Mouse (Mus musculus) leukemia stem cell, adult 10-12 weeks (primary cell): Measurements from ENCODE around the gene Eif2ak4. TPM values are rescaled to one million over a fixed set of nuclear protein-coding genes. Genes with fewer than 3 reads are reported as not detected.

Source experiments
- polyA plus RNA-seq: library from polyadenylated mRNA; stranded (reverse); fragments of >175 nt; gene quantifications from 2 replicates; pipeline ENCODE4 v1.2.3, GENCODE M21; 2012; ENCODE audit warnings: low replicate concordance

Eif2ak4 gene
- polyA plus RNA-seq = 4.8 and 5.3 TPM in 2 replicates

DNA sequence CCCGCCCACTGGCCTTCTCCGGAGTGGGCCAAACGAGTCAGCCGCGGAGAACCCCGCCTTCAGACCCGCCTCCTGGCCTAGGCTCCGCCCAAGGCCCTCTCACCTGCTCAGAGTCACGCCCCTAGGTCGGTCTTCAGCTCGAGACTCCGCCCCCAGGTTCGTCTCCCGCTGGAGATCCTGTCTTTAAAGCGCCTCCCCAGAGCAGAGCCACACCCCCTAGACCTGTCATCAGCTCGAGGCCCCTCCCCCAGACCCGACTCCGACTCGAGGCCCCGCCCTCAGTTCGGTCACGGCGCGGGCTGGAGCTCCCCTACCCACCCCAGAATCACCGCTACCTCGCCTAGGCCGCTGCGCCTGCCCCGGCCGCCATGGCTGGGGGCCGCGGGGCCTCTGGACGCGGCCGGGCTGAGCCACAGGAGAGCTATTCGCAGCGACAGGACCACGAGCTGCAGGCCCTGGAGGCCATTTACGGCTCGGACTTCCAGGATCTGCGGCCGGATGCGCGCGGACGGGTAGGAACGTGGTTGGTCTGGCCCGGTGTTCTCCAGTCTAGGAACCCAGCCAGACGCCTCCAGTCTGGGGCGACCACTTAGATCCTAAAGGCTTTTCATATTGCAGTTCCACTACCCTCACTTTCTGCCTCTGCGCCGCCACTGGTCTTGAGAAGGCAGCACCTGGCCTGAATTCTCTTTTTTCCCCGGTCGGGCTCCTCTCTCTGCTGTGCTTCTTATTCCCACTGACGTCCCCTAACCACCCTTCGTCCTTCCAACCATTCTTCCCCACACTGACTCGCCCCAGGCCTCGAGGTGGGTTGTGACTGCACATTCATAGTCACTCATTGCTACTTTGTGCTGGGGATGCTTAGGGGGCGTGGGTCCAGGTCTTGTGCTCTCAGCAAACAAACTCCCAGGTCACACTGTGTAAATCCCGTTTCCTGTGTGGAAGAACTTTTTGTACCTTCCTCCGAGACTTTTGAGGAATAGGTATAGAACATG, at the start of gene Eif2ak4:
Eif2ak4 (plus strand) TSS at position 278 of the 995 bp plus-strand sequence.

DNA sequence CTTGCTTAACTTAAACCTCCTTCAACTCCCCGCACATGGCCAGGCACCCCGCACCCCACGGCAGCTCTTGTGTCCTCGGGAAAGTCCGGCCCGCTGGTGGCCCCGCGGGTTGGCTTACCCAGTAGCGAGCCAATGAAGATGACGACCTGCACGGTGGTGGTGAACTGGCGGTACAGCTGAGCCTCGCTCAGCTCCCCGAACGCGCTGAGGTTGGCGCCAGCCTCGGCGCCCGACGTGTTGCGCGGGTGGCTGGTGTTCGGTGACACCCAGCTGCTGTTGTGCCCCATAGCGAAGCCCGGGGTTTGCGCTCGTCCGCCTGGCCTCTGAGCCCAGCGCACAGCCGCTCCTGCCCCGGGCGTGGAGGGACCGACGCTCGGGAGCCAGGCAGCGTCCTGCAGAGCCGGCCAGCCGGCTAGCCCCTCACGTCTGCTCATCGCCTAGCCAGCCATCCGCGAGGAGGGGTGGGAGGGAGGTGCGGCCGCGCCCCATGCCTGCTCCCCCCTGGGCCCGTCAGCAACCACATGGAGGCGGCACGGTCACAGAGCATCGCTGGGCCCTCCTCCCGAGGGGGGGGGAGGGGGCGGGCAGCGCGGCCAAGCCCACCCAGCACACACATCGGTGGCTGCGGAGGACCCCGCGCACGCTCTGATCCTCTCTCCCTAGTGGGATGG, 15.4 kb upstream of the Eif2ak4 start, which contains the start of gene Gpr176:
Gpr176 (minus strand) TSS at position 519 of the 671 bp plus-strand sequence.

DNA sequence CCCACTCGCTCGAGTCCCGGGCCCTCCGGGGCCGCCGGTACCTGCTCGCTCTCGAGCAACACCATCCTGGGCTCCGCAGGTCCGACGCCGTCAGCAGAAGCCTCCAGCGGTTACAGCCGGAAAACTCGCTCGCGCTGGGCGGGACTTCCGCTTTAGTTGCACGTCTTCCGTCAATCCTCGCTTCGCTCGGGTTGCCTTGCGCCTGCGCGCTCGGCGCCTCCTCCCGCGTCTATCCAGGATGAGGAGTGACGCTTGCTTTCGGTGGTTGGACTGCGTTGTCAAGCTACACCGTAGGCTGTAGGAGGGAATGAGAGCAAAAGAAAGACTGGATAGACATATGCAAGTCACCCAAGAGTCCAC, 91.1 kb downstream of the Eif2ak4 start, which contains the start of gene Srp14:
Srp14 (minus strand) TSS at position 162 of the 360 bp plus-strand sequence.

Other genes with a start within 250 kb of the Eif2ak4 start
- gene Fsip1, start 131.7 kb upstream of the Eif2ak4 start, polyA plus RNA-seq = not detected in 2 replicates
- gene Gpr176, start 15.2 kb upstream of the Eif2ak4 start, polyA plus RNA-seq = not detected in 2 replicates
- gene Srp14, start 91.1 kb downstream of the Eif2ak4 start, polyA plus RNA-seq = 3.5 and 65.2 TPM in 2 replicates
- gene Bmf, start 161.1 kb downstream of the Eif2ak4 start, polyA plus RNA-seq = 15.2 and 22.8 TPM in 2 replicates
- 18.6 and 29.3 TPM in 2 replicates for gene Bub1b, start 209.6 kb downstream of the Eif2ak4 start, polyA plus RNA-seq